Mouse (Mus musculus): Measurements from ENCODE around the gene Zfp800.

GRCm38 (mm10) chr6:28425019-28425418, 27.2 kb upstream of the Zfp800 start:
- TF ChIP-seq POLR2A (IDR thresholded peaks at IDR 0.05; ENCODE audit: control insufficient read depth in 1 of 2, insufficient read depth in 1 of 2, low read depth in 1 of 2, low read length in 2 of 2, poor library complexity in 1 of 2) (no peak), UBTF (IDR thresholded peaks at IDR 0.05; ENCODE audit: borderline replicate concordance, insufficient read depth, low read depth, low read length) (no peak)

All from MEL (cell line).